Mouse (Mus musculus) neural tube, embryonic 11.5 days (tissue): Measurements from ENCODE around the gene Gm5136. TPM values are rescaled to one million over a fixed set of nuclear protein-coding genes. Genes with fewer than 3 reads are reported as not detected.

ENCODE experiments used
- ATAC-seq: fragments of 200-750 bp; cut with Nextera tagmentation; 2 replicates; pipeline ENCODE4 v1.8.0; 2017; ENCODE audit warnings: moderate number of reproducible peaks, mild to moderate bottlenecking, moderate TSS enrichment, moderate library complexity; ENCODE audit not compliant: insufficient read depth, low FRiP score, low TSS enrichment
- DNase-seq: peaks from one replicate; pipeline ENCODE4 v3.0.0-alpha.2; 2015; ENCODE audit warnings: low spot score
- H3K27ac ChIP-seq: fragments of 300-500 bp; sonication (generic); 2 replicates; pipeline ENCODE4 v1.5.1; 2014; ENCODE audit warnings: low read depth, mild to moderate bottlenecking, low read length
- H3K27me3 ChIP-seq: fragments of 300-500 bp; sonication (generic); 2 replicates; pipeline ENCODE4 v1.6.1; 2014; ENCODE audit warnings: mild to moderate bottlenecking, low read length, mixed read lengths; ENCODE audit not compliant: control insufficient read depth, insufficient read depth
- H3K36me3 ChIP-seq: fragments of 300-500 bp; sonication (generic); 2 replicates; pipeline ENCODE4 v1.6.1; 2014; ENCODE audit warnings: mild to moderate bottlenecking, low read length, moderate library complexity, mixed read lengths; ENCODE audit not compliant: control insufficient read depth, insufficient read depth
- H3K4me1 ChIP-seq: fragments of 300-500 bp; sonication (generic); 2 replicates; pipeline ENCODE4 v1.6.1; 2014; ENCODE audit warnings: low read length, mixed read lengths; ENCODE audit not compliant: control insufficient read depth, insufficient read depth
- H3K4me2 ChIP-seq: fragments of 300-500 bp; sonication (generic); 2 replicates; pipeline ENCODE4 v1.6.1; 2014; ENCODE audit warnings: low read depth, mild to moderate bottlenecking, moderate library complexity
- H3K4me3 ChIP-seq: fragments of 300-500 bp; sonication (generic); 2 replicates; pipeline ENCODE4 v1.5.1; 2014; ENCODE audit warnings: low read depth, low read length
- H3K9ac ChIP-seq: fragments of 300-500 bp; sonication (generic); 2 replicates; pipeline ENCODE4 v1.6.1; 2014; ENCODE audit warnings: mild to moderate bottlenecking, low read length
- H3K9me3 ChIP-seq: fragments of 300-500 bp; sonication (generic); 2 replicates; pipeline ENCODE4 v1.6.1; 2016; ENCODE audit warnings: low read length; ENCODE audit not compliant: control insufficient read depth
- WGBS: fragments of 180-500 bp; shearing (Covaris S2); extraction: QIAGEN DNeasy Blood & Tissue Kit; methylation state at CpG from one replicate; pipeline ENCODE4 v1.1.7; 2014; 5-methylcytosine and 5-hydroxymethylcytosine counted together
- polyA plus RNA-seq: library from polyadenylated mRNA; unstranded; fragments of >200 nt; fragmentation: Nextera tagmentation; extraction: Ambion mirVana; gene quantifications from 2 replicates; pipeline ENCODE4 v1.2.1, GENCODE M21; 2014

Gene Gm5136
- polyA plus RNA-seq, result not detected in 2 replicates

DNA sequence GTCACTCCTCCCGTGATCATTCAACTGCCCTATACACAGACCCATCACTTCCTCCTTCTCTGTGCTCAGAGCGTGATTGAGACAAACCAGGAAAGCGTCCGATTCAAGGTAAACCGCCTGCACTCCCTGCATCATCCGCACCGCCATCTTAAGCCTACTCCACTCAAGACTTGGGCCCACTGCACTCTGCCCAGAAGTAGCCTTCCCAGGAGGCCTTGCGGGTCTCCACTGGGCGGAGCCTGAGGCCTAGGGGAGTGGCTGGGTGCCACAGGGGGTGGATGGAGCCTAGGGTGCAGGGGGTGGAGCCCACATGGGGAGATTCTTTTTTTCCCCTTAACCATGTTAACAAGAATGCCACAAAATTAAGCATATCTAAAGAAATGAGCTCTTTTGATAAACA lies at the start of gene Gm5136:
Gm5136 (minus strand) TSS at position 215 of the 400 bp plus-strand sequence.
- Histone ChIP-seq H3K9ac (no peak within 1 kb of the TSS), H3K4me1 (no peaks in the 10 kb centered on the region), H3K27ac (no peak within 1 kb of the TSS), H3K9me3 (no peaks in the 10 kb centered on the region), H3K27me3 (no peaks in the 10 kb centered on the region), H3K4me2 (no peak within 1 kb of the TSS), H3K36me3 (no peaks in the 10 kb centered on the region), H3K4me3 (no peak within 1 kb of the TSS)
- ATAC-seq (peak; percentile 45; the same call in 1 of the 2 replicates), DNase-seq (no peak)
- 95% methylated on average over 9 of the region's 9 CpGs for WGBS

DNA sequence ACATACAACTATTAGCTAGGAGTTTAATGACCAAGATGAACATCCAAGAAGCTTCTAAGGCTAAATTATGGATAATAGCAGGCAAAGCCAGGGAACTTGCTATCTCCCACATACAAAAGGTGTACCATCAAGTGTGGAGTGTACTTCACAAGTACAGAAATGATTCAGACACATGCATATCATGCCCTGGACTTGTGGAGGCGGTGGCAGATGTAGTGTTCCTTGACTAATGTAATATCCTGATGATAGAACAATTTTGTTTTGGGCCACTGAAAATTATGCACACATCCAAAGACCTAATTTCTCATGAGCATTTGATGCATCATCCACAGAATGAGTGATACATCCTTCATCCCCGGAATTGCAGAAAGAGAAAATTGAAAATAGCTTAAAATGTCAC lies 43.8 kb upstream of the Gm5136 start:
- 91% methylated on average over 2 of the region's 2 CpGs for WGBS
- no peak overlapping the region for H3K9ac ChIP-seq
- H3K27ac ChIP-seq, result no peak overlapping the region
- H3K9me3 ChIP-seq, result no peaks in the 10 kb centered on the region
- no peak overlapping the region for H3K4me2 ChIP-seq
- H3K27me3 ChIP-seq, result no peaks in the 10 kb centered on the region
- no peak overlapping the region for H3K4me3 ChIP-seq
- no peaks in the 10 kb centered on the region for H3K36me3 ChIP-seq
- H3K4me1 ChIP-seq, result no peaks in the 10 kb centered on the region
- DNase-seq (no peak), ATAC-seq (no peak)

DNA sequence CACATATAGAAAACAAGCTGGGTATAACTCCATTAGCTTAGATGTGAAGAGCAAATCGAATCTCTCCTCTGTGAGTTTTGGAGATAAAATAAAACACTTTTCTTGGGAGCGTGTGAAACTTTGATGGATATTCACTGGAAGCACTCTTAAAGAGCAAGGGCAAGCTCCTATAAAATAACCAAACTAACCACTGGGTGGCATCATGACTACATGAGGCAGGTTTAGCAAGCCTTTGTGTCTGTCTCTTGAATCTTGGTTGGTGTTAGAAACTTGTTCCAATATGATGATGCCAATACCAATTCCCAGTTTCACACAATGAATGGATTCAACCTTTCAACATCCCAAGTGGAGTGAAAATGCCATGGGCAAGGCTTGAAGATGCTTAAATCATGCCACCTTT lies 34.0 kb upstream of the Gm5136 start:
- 73% methylated on average over 2 of the region's 2 CpGs for WGBS
- ATAC-seq (no peak), DNase-seq (peak; percentile 15)

DNA sequence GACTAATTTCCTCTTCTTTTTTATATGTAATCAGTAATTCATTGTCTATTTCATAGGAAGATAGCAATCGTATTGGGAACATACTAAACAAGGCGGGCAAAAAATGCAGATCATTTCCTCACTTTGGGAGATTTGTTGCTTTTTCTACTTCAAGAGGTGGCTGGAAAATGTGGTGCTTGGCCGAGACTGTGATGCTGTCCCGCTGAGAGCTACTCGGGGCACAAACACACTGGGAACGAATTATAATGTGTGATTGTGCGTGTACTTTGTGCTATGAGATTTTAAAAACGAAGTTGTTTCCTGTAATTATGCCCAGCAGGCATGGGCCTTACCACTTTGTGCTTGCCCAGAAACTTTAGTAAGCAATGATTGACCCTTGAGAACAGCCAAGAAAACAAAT lies 29.0 kb upstream of the Gm5136 start:
- no peak for DNase-seq

More for the DNA sequence above, 34.0 kb upstream of the Gm5136 start:
- Histone ChIP-seq H3K27me3 (no peaks in the 10 kb centered on the region), H3K4me2 (no peak overlapping the region), H3K4me1 (no peaks in the 10 kb centered on the region), H3K27ac (no peak overlapping the region), H3K4me3 (no peak overlapping the region), H3K9ac (no peak overlapping the region), H3K9me3 (no peaks in the 10 kb centered on the region), H3K36me3 (no peaks in the 10 kb centered on the region)

DNA sequence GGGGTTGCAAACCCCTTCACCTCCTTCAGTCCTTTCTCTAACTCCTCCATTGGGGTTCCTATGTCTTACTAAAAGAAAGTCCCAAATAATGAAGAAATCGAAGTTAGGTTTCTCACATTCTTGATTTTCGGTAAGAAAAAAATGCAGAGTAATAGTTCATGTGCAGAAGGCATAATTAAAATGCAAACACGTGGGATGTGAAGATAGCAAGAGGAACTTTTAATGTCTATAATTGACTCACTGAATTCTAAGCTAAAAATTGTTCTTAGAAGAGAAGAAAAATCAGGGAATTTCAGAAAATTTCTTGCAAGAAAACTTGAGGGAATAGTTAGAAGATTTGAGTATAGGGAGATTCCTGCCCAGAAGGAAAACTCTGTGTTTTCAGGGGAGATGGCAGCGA lies 26.4 kb upstream of the Gm5136 start:
- H3K9ac ChIP-seq, result no peak overlapping the region
- H3K27me3 ChIP-seq, result no peaks in the 10 kb centered on the region
- H3K4me3 ChIP-seq, result no peak overlapping the region
- ATAC-seq (no peak), DNase-seq (no peak)
- no peak overlapping the region for H3K4me2 ChIP-seq
- no peaks in the 10 kb centered on the region for H3K36me3 ChIP-seq
- no peaks in the 10 kb centered on the region for H3K4me1 ChIP-seq
- WGBS, result 92% methylated on average over 4 of the region's 4 CpGs
- no peaks in the 10 kb centered on the region for H3K9me3 ChIP-seq
- H3K27ac ChIP-seq, result no peak overlapping the region

More for the DNA sequence above, 29.0 kb upstream of the Gm5136 start:
- ATAC-seq, result no peak
- no peak overlapping the region for H3K9ac ChIP-seq
- H3K4me1 ChIP-seq, result no peaks in the 10 kb centered on the region
- H3K4me3 ChIP-seq, result no peak overlapping the region
- 71% methylated on average over 8 of the region's 8 CpGs for WGBS
- no peaks in the 10 kb centered on the region for H3K9me3 ChIP-seq
- H3K27me3 ChIP-seq, result no peaks in the 10 kb centered on the region
- no peaks in the 10 kb centered on the region for H3K36me3 ChIP-seq
- H3K4me2 ChIP-seq, result no peak overlapping the region
- H3K27ac ChIP-seq, result no peak overlapping the region

DNA sequence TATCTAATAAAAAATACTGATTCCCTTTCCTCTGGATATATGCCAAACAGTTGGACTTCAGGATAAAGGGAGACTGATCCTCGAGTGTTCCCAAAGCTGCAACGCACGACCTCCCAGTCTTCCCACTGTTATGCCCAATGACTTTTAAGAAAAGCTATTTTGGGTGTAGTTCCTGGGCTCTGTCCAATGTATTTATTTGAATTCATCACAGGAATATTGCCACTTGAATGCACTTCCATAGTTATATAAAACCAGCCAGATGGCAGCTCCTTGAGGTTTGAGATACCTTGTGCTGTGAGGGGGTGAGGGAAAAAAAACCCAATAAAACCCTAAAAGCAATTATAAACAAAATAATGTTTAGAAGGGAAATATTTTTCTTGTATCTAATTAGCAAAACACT lies 24.9 kb upstream of the Gm5136 start:
- Histone ChIP-seq H3K4me1 (no peaks in the 10 kb centered on the region), H3K27me3 (no peaks in the 10 kb centered on the region), H3K9me3 (no peaks in the 10 kb centered on the region), H3K36me3 (no peaks in the 10 kb centered on the region), H3K9ac (no peak overlapping the region), H3K4me3 (no peak overlapping the region), H3K4me2 (no peak overlapping the region), H3K27ac (no peak overlapping the region)
- 92% methylated on average over 3 of the region's 3 CpGs for WGBS
- ATAC-seq (no peak), DNase-seq (no peak)

DNA sequence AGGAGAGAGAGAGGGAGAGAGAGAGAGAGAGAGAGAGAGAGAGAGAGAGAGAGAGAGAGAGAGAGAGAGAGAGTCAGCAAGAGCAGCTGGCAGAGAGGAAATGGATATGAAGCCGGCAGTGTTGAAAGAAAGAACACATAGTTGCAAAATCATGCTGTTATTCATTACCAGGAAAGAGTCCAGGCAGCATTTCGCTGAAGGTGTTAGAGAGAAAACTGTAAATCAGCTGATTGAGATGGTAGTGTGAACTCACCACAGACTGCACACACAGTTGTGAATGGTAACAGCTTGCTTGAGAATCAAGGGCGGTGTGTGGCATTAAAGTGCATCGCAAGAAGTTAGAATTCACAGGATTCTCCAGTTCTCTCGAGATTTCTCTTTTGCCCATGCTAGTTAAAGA lies 10.6 kb upstream of the Gm5136 start:
- 69% methylated on average over 5 of the region's 5 CpGs for WGBS
- H3K4me1 ChIP-seq, result no peaks in the 10 kb centered on the region
- H3K9ac ChIP-seq, result no peak overlapping the region
- no peaks in the 10 kb centered on the region for H3K36me3 ChIP-seq
- no peak overlapping the region for H3K27ac ChIP-seq
- DNase-seq (no peak), ATAC-seq (no peak)
- no peaks in the 10 kb centered on the region for H3K9me3 ChIP-seq
- H3K27me3 ChIP-seq, result no peaks in the 10 kb centered on the region
- no peak overlapping the region for H3K4me3 ChIP-seq
- no peak overlapping the region for H3K4me2 ChIP-seq

DNA sequence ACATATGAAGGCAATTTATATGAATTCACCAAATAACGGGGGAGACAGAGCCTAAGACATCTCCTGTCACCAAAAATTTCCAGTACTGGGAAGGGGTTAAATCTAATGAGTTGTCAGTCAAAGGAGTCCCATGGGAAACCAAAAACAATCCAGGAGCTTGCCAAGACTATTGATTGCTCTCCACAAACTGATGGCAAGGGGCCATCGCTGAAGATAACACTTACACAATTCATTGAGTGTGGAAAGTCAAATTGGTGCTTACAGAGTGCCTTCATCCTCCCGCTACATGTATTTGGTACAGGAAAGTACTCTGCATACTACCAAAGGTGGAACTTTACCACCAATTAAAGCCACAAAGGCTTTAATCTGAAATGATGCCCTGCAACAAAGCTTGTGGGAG lies 5.7 kb upstream of the Gm5136 start:
- Histone ChIP-seq H3K27me3 (no peaks in the 10 kb centered on the region), H3K4me3 (no peak overlapping the region), H3K4me2 (no peak overlapping the region), H3K36me3 (no peaks in the 10 kb centered on the region), H3K4me1 (no peaks in the 10 kb centered on the region), H3K9me3 (no peaks in the 10 kb centered on the region), H3K27ac (no peak overlapping the region), H3K9ac (no peak overlapping the region)
- ATAC-seq (no peak), DNase-seq (no peak)
- 95% methylated on average over 3 of the region's 3 CpGs for WGBS

DNA sequence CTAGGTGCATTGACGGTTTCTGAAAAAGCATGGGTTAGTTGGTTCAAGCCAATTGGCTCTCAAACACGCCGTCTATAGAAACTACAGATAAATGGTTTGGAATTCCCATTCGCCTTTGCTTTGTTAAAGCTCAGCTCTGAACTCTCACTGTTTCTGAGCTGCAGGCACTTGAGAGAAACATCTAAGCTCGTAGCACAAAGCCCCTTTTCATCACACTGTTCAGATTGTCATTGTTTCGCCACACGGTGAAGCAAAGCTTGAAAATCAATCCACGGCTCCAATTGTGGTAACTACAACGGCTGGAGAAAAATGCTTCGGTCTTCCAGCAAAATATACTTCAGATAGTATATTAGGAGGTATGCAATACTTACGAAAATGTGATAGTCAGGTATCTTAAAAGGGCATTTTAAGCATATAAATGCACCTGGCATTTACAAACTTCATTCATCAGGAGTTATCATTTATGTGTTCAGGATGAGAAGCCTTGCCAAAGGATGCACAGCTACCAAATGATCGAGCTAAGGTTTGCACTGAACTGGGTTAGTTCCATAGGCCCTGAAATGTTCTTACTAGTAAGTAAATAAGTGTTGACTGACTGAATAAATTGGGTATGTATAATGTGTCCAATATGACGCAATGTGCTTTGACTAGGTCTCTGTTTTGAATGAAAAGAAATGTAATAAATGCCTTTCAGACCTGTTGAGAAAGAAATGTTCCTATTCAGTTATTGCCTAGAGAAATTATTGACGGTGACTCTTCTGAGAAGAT lies 1.6 kb upstream of the Gm5136 start:
- Histone ChIP-seq H3K36me3 (no peaks in the 10 kb centered on the region), H3K9ac (no peak overlapping the region; the same call in 1 of the 2 replicates), H3K4me3 (no peak overlapping the region), H3K27me3 (no peaks in the 10 kb centered on the region), H3K27ac (peak overlapping the region; percentile 62; the same call in 1 of the 2 replicates), H3K9me3 (no peaks in the 10 kb centered on the region), H3K4me2 (no peak overlapping the region; the same call in 1 of the 2 replicates), H3K4me1 (no peaks in the 10 kb centered on the region)
- peak; percentile 67 for ATAC-seq
- DNase-seq, result peak; percentile 41
- 40% methylated on average over 14 of the region's 14 CpGs for WGBS
